Mouse (Mus musculus) MEL (cell line): ENCODE results near the gene Atp6v0a4. TPM values are rescaled to one million over a fixed set of nuclear protein-coding genes. Genes with fewer than 3 reads are reported as not detected.

ENCODE experiments used
- DNase-seq: peaks from one replicate; pipeline ENCODE4 v3.0.0; 2011; ENCODE audit warnings: low read depth, low spot score
- H3K27ac ChIP-seq: 2 replicates; pipeline ENCODE4 v1.5.1; 2012; ENCODE audit warnings: low read depth, mild to moderate bottlenecking, control low read depth, low read length, moderate library complexity; ENCODE audit not compliant: control insufficient read depth
- H3K27me3 ChIP-seq, 2 experiments: fragments of 150-350 bp in 1 of 2; sonication (generic) in 1 of 2; 2 replicates each; pipeline ENCODE4 v1.6.1; 2012; ENCODE audit warnings: low read length in 2 of 2, mild to moderate bottlenecking in 2 of 2, improper control_type of control experiment in 1 of 2, moderate library complexity in 1 of 2; ENCODE audit not compliant: insufficient read depth in 2 of 2, control insufficient read depth in 1 of 2
- H3K36me3 ChIP-seq, 2 experiments: 2 replicates each; pipeline ENCODE4 v1.6.1; 2012 to 2014; ENCODE audit warnings: low read length in 2 of 2, improper control_type of control experiment in 1 of 2, inconsistent platforms in 1 of 2, mild to moderate bottlenecking in 1 of 2; ENCODE audit not compliant: insufficient read depth in 2 of 2, control insufficient read depth in 1 of 2
- H3K4me1 ChIP-seq, 2 experiments: fragments of 150-350 bp in 1 of 2; sonication (generic) in 1 of 2; 2 replicates each; pipeline ENCODE4 v1.6.1; 2012; ENCODE audit warnings: low read length in 2 of 2, improper control_type of control experiment in 1 of 2, mild to moderate bottlenecking in 1 of 2; ENCODE audit not compliant: insufficient read depth in 2 of 2, control insufficient read depth in 1 of 2
- H3K4me3 ChIP-seq, 2 experiments: fragments of 150-350 bp in 1 of 2; sonication (generic) in 1 of 2; 2 replicates each; pipeline ENCODE4 v1.5.1; 2012; ENCODE audit warnings: low read depth in 2 of 2, low read length in 2 of 2, mild to moderate bottlenecking in 2 of 2, moderate library complexity in 2 of 2, control low read depth in 1 of 2, improper control_type of control experiment in 1 of 2; ENCODE audit not compliant: control insufficient read depth in 1 of 2, insufficient read depth in 1 of 2
- H3K79me2 ChIP-seq: 2 replicates; pipeline ENCODE4 v1.6.1; 2012; ENCODE audit warnings: mild to moderate bottlenecking, low read length, moderate library complexity; ENCODE audit not compliant: control insufficient read depth, poor library complexity, insufficient read depth
- H3K9ac ChIP-seq: 2 replicates; pipeline ENCODE4 v1.6.1; 2012; ENCODE audit warnings: low read depth, mild to moderate bottlenecking, control low read depth, low read length, moderate library complexity; ENCODE audit not compliant: control insufficient read depth, poor library complexity, severe bottlenecking
- H3K9me3 ChIP-seq: fragments of 150-350 bp; sonication (generic); replicated peaks from 2 replicates; pipeline ENCODE4 v1.6.1; 2012; ENCODE audit warnings: mild to moderate bottlenecking, low read length, improper control_type of control experiment, moderate library complexity; ENCODE audit not compliant: insufficient read depth
- CHD1 ChIP-seq: IDR thresholded peaks from 2 replicates; pipeline ENCODE4 v1.6.1; 2012; ENCODE audit warnings: low read depth, mild to moderate bottlenecking, inconsistent platforms, low read length, improper control_type of control experiment
- ELF1 ChIP-seq: IDR thresholded peaks from 2 replicates; pipeline ENCODE4 v1.6.1; 2014; ENCODE audit warnings: low read depth, mild to moderate bottlenecking, inconsistent platforms, low read length, improper control_type of control experiment, moderate library complexity
- EP300 ChIP-seq, 2 experiments: IDR thresholded peaks; 2 replicates each; pipeline ENCODE4 v1.6.1; 2011; ENCODE audit warnings: improper control_type of control experiment in 2 of 2, low read length in 2 of 2, low read depth in 1 of 2, mild to moderate bottlenecking in 1 of 2
- HCFC1 ChIP-seq: IDR thresholded peaks from 2 replicates; pipeline ENCODE4 v1.6.1; 2012; ENCODE audit warnings: low read depth, mild to moderate bottlenecking, inconsistent platforms, low read length, improper control_type of control experiment, moderate library complexity
- JUND ChIP-seq: IDR thresholded peaks from 2 replicates; pipeline ENCODE4 v1.6.1; 2011; ENCODE audit warnings: low read depth, mild to moderate bottlenecking, improper control_type of control experiment, low read length
- KAT2A ChIP-seq: conservative IDR thresholded peaks from 2 replicates; pipeline ENCODE4 v1.6.1; 2012; ENCODE audit warnings: low read depth, low read length, improper control_type of control experiment, inconsistent platforms
- MAFK ChIP-seq: IDR thresholded peaks from 2 replicates; pipeline ENCODE4 v1.6.1; 2011; ENCODE audit warnings: low read depth, mild to moderate bottlenecking, low read length, improper control_type of control experiment, borderline replicate concordance
- MYC ChIP-seq: IDR thresholded peaks from 2 replicates; pipeline ENCODE4 v1.6.1; 2011; ENCODE audit warnings: low read depth, mild to moderate bottlenecking, low read length, improper control_type of control experiment, moderate library complexity
- NELFE ChIP-seq: IDR thresholded peaks from 2 replicates; pipeline ENCODE4 v1.6.1; 2011; ENCODE audit warnings: low read depth, low read length, improper control_type of control experiment
- POLR2AphosphoS2 ChIP-seq: IDR thresholded peaks from 2 replicates; pipeline ENCODE4 v1.6.1; 2011; ENCODE audit warnings: low read length, improper control_type of control experiment
- RAD21 ChIP-seq: IDR thresholded peaks from 2 replicates; pipeline ENCODE4 v1.6.1; 2011; ENCODE audit warnings: mild to moderate bottlenecking, low read depth, low read length, improper control_type of control experiment
- RCOR1 ChIP-seq: IDR thresholded peaks from 2 replicates; pipeline ENCODE4 v1.6.1; 2012; ENCODE audit warnings: low read depth, mild to moderate bottlenecking, inconsistent platforms, low read length, improper control_type of control experiment
- TAL1 ChIP-seq: IDR thresholded peaks from 2 replicates; pipeline ENCODE4 v1.6.1; 2012; ENCODE audit warnings: mild to moderate bottlenecking, inconsistent platforms, low read length, moderate library complexity, mixed read lengths
- TBP ChIP-seq: IDR thresholded peaks from 2 replicates; pipeline ENCODE4 v1.8.0; 2011; ENCODE audit warnings: low read depth, low read length, improper control_type of control experiment
- TCF12 ChIP-seq: IDR thresholded peaks from 2 replicates; pipeline ENCODE4 v1.6.1; 2014; ENCODE audit warnings: low read depth, mild to moderate bottlenecking, inconsistent platforms, low read length, improper control_type of control experiment, moderate library complexity
- UBTF ChIP-seq: IDR thresholded peaks from 2 replicates; pipeline ENCODE4 v1.6.1; 2012; ENCODE audit warnings: low read depth, mild to moderate bottlenecking, inconsistent platforms, low read length, improper control_type of control experiment, moderate library complexity, borderline replicate concordance; ENCODE audit not compliant: insufficient read depth
- USF1 ChIP-seq: IDR thresholded peaks from 2 replicates; pipeline ENCODE4 v1.6.1; 2014; ENCODE audit warnings: low read depth, mild to moderate bottlenecking, inconsistent platforms, low read length, improper control_type of control experiment, moderate library complexity
- ZMIZ1 ChIP-seq: IDR thresholded peaks from 2 replicates; pipeline ENCODE4 v1.6.1; 2012; ENCODE audit warnings: low read depth, mild to moderate bottlenecking, inconsistent platforms, low read length, improper control_type of control experiment, moderate library complexity
- ZNF384 ChIP-seq: IDR thresholded peaks from 2 replicates; pipeline ENCODE4 v1.6.1; 2012; ENCODE audit warnings: low read depth, mild to moderate bottlenecking, inconsistent platforms, low read length, improper control_type of control experiment
- polyA plus RNA-seq, 2 experiments: library from polyadenylated mRNA; stranded (reverse) in 1 of 2; unstranded in 1 of 2; fragments of >175 nt in 1 of 2; fragments of >200 nt in 1 of 2; gene quantifications; 2 replicates each; pipeline versions ENCODE4 v1.2.1 to v1.2.4; 2012; ENCODE audit warnings: low replicate concordance in 2 of 2, low read depth in 1 of 2; ENCODE audit not compliant: insufficient read length in 2 of 2, insufficient read depth in 1 of 2, missing spikeins in 1 of 2
- total RNA-seq: library from RNA; depleted of rRNA; stranded (reverse); fragments of 300-350 nt; gene quantifications from 2 replicates; pipeline ENCODE4 v1.2.3, GENCODE M21; 2012

The Atp6v0a4 gene
- total and polyA plus RNA-seq, 3 experiments: 0.12 TPM; not detected in 2

DNA sequence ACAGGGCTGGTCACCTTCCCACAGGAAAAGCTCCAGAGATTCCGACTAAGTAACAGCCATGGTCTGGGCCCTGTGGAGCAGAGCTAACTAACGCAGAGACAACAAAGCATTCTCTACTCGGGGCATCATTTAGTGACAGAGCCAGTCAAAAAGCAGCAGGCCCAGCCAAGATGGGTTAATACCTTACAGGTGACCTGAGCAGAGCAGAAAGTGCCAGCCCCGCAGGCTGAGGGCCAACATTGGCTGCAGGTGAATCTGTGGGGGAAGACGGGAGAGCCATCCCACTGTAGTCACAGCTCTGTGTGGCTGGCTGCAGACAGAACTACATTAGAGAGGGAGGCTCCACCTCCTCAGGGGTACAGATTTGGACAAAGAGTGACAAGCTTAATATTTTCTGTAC is 22.9 kb upstream of the Atp6v0a4 start:
- Histone ChIP-seq H3K36me3 (no peaks in the 10 kb centered on the region), H3K4me1 (peaks cover 0 to 1% of the 10 kb centered on the region in 2 experiments; a peak in 1 of 4 replicates), H3K4me3 (no peak overlapping the region), H3K79me2 (no peaks in the 10 kb centered on the region), H3K27ac (no peak overlapping the region), H3K9me3 (no peaks in the 10 kb centered on the region)
- TF ChIP-seq TCF12 (no peak), POLR2AphosphoS2 (no peak), MYC (no peak), RAD21 (no peak), NELFE (no peak), UBTF (no peak)
- TF ChIP-seq, all 39 proteins: peak for 0
- no peak for DNase-seq
- Histone ChIP-seq H3K9ac (no peak overlapping the region), H3K27me3 (no peaks in the 10 kb centered on the region)

- Histone ChIP-seq H3K27me3 (no peaks in the 10 kb centered on the region), H3K9ac (no peak overlapping the region), H3K4me1 (no peaks in the 10 kb centered on the region), H3K36me3 (no peaks in the 10 kb centered on the region), H3K9me3 (no peaks in the 10 kb centered on the region), H3K4me3 (no peak overlapping the region), H3K79me2 (no peaks in the 10 kb centered on the region), H3K27ac (no peak overlapping the region)
- DNase-seq: no peak
- TF ChIP-seq HCFC1 (no peak), CHD1 (no peak), MAFK (no peak), ZNF384 (no peak), USF1 (no peak), JUND (no peak), ELF1 (no peak), EP300 (IDR thresholded peaks at IDR 0.05; ENCODE audit: low read depth in 1 of 2, low read length in 2 of 2) (no peak), KAT2A (no peak), ZMIZ1 (no peak), RCOR1 (no peak), POLR2AphosphoS2 (no peak), TAL1 (no peak), TBP (no peak)
These were observed 21.2 kb upstream of the Atp6v0a4 start for GRCm38 (mm10) chr6:38145463-38146065.
